Mouse (Mus musculus): ENCODE data around the gene Trcg1. TPM values are rescaled to one million over a fixed set of nuclear protein-coding genes. Genes with fewer than 3 reads are reported as not detected.

Trcg1 gene
- total and polyA plus RNA-seq, 2 experiments = not detected

GRCm38 (mm10) chr9:57267421-57267820, 31.1 kb downstream of the Trcg1 start:
- Histone ChIP-seq H3K79me2 (ENCODE audit: control insufficient read depth, insufficient read depth, low read length) (no peaks in the 10 kb centered on the region), H3K9ac (ENCODE audit: low read depth, low read length) (no peak overlapping the region), H3K36me3 (ENCODE audit: control insufficient read depth, insufficient read depth, low read length) (no peaks in the 10 kb centered on the region), H3K4me1 (ENCODE audit: control insufficient read depth, insufficient read depth, low read length) (peaks cover 11% of the 10 kb centered on the region), H3K4me3 (ENCODE audit: insufficient read depth, low read depth, low read length) (no peak overlapping the region), H3K27me3 (ENCODE audit: control insufficient read depth, insufficient read depth, low read length) (no peaks in the 10 kb centered on the region), H3K27ac (replicated peaks; ENCODE audit: insufficient read depth, low read depth, low read length) (no peak overlapping the region)
- peak; percentile 72 for DNase-seq (ENCODE audit: extremely low read depth, low read depth, low spot score)
- no peak for TF ChIP-seq POLR2A (IDR thresholded peaks at IDR 0.05; ENCODE audit: extremely low read depth, insufficient read depth, low read length)
- TF ChIP-seq CTCF (IDR thresholded peaks at IDR 0.05; ENCODE audit: low read depth, low read length) = no peak
- WGBS = 20% methylated on average over 5 of the region's 5 CpGs

GRCm38 (mm10) chr9:57268078-57268477, 31.7 kb downstream of the Trcg1 start:
- Histone ChIP-seq H3K27ac (replicated peaks; ENCODE audit: insufficient read depth, low read depth, low read length) (no peak overlapping the region), H3K4me1 (ENCODE audit: control insufficient read depth, insufficient read depth, low read length) (peaks cover 7% of the 10 kb centered on the region), H3K4me3 (ENCODE audit: insufficient read depth, low read depth, low read length) (no peak overlapping the region), H3K9ac (ENCODE audit: low read depth, low read length) (no peak overlapping the region), H3K79me2 (ENCODE audit: control insufficient read depth, insufficient read depth, low read length) (no peaks in the 10 kb centered on the region), H3K36me3 (ENCODE audit: control insufficient read depth, insufficient read depth, low read length) (no peaks in the 10 kb centered on the region), H3K27me3 (ENCODE audit: control insufficient read depth, insufficient read depth, low read length) (no peaks in the 10 kb centered on the region)
- 13% methylated on average over 10 of the region's 10 CpGs for WGBS
- TF ChIP-seq CTCF (IDR thresholded peaks at IDR 0.05; ENCODE audit: low read depth, low read length) = no peak
- TF ChIP-seq POLR2A (IDR thresholded peaks at IDR 0.05; ENCODE audit: extremely low read depth, insufficient read depth, low read length) = no peak
- peak; percentile 82 for DNase-seq (ENCODE audit: extremely low read depth, low read depth, low spot score)

- DNase-seq (ENCODE audit: extremely low read depth, low read depth, low spot score) = no peak
- H3K27me3 ChIP-seq (ENCODE audit: control insufficient read depth, insufficient read depth, low read length) = no peaks in the 10 kb centered on the region
- H3K4me1 ChIP-seq (ENCODE audit: control insufficient read depth, insufficient read depth, low read length) = peaks cover 7% of the 10 kb centered on the region
- no peaks in the 10 kb centered on the region for H3K36me3 ChIP-seq (ENCODE audit: control insufficient read depth, insufficient read depth, low read length)
- H3K79me2 ChIP-seq (ENCODE audit: control insufficient read depth, insufficient read depth, low read length) = no peaks in the 10 kb centered on the region
- WGBS = 56% methylated on average over 3 of the region's 3 CpGs
- H3K27ac ChIP-seq (replicated peaks; ENCODE audit: insufficient read depth, low read depth, low read length) = no peak overlapping the region
- no peak overlapping the region for H3K4me3 ChIP-seq (ENCODE audit: insufficient read depth, low read depth, low read length)
- no peak overlapping the region for H3K9ac ChIP-seq (ENCODE audit: low read depth, low read length)
- no peak for TF ChIP-seq CTCF (IDR thresholded peaks at IDR 0.05; ENCODE audit: low read depth, low read length)
- no peak for TF ChIP-seq POLR2A (IDR thresholded peaks at IDR 0.05; ENCODE audit: extremely low read depth, insufficient read depth, low read length)
Measured at GRCm38 (mm10) chr9:57268575-57268974, 32.2 kb downstream of the Trcg1 start.

GRCm38 (mm10) chr9:57269384-57269783, 33.0 kb downstream of the Trcg1 start:
- H3K36me3 ChIP-seq (ENCODE audit: control insufficient read depth, insufficient read depth, low read length) = no peaks in the 10 kb centered on the region
- H3K79me2 ChIP-seq (ENCODE audit: control insufficient read depth, insufficient read depth, low read length) = no peaks in the 10 kb centered on the region
- H3K9ac ChIP-seq (ENCODE audit: low read depth, low read length) = no peak overlapping the region
- no peak overlapping the region for H3K27ac ChIP-seq (replicated peaks; ENCODE audit: insufficient read depth, low read depth, low read length)
- peaks cover 9% of the 10 kb centered on the region for H3K4me1 ChIP-seq (ENCODE audit: control insufficient read depth, insufficient read depth, low read length)
- 92% methylated on average over 1 of the region's 1 CpGs for WGBS
- H3K27me3 ChIP-seq (ENCODE audit: control insufficient read depth, insufficient read depth, low read length) = no peaks in the 10 kb centered on the region
- TF ChIP-seq CTCF (IDR thresholded peaks at IDR 0.05; ENCODE audit: low read depth, low read length) = no peak
- TF ChIP-seq POLR2A (IDR thresholded peaks at IDR 0.05; ENCODE audit: extremely low read depth, insufficient read depth, low read length) = no peak
- no peak overlapping the region for H3K4me3 ChIP-seq (ENCODE audit: insufficient read depth, low read depth, low read length)
- DNase-seq (ENCODE audit: extremely low read depth, low read depth, low spot score) = no peak

- H3K27me3 ChIP-seq (ENCODE audit: control insufficient read depth, insufficient read depth, low read length) = no peaks in the 10 kb centered on the region
- no peaks in the 10 kb centered on the region for H3K79me2 ChIP-seq (ENCODE audit: control insufficient read depth, insufficient read depth, low read length)
- H3K27ac ChIP-seq (replicated peaks; ENCODE audit: insufficient read depth, low read depth, low read length) = no peak overlapping the region
- peaks cover 9% of the 10 kb centered on the region for H3K4me1 ChIP-seq (ENCODE audit: control insufficient read depth, insufficient read depth, low read length)
- H3K9ac ChIP-seq (ENCODE audit: low read depth, low read length) = no peak overlapping the region
- TF ChIP-seq CTCF (IDR thresholded peaks at IDR 0.05; ENCODE audit: low read depth, low read length) (no peak), POLR2A (IDR thresholded peaks at IDR 0.05; ENCODE audit: extremely low read depth, insufficient read depth, low read length) (no peak)
- WGBS = 78% methylated on average over 8 of the region's 8 CpGs
- no peaks in the 10 kb centered on the region for H3K36me3 ChIP-seq (ENCODE audit: control insufficient read depth, insufficient read depth, low read length)
- DNase-seq (ENCODE audit: extremely low read depth, low read depth, low spot score) = no peak
- no peak overlapping the region for H3K4me3 ChIP-seq (ENCODE audit: insufficient read depth, low read depth, low read length)
Measured at GRCm38 (mm10) chr9:57270399-57270798, 34.0 kb downstream of the Trcg1 start.

- Histone ChIP-seq H3K9ac (ENCODE audit: low read depth, low read length) (no peak overlapping the region), H3K27me3 (ENCODE audit: control insufficient read depth, insufficient read depth, low read length) (no peaks in the 10 kb centered on the region), H3K27ac (replicated peaks; ENCODE audit: insufficient read depth, low read depth, low read length) (no peak overlapping the region), H3K36me3 (ENCODE audit: control insufficient read depth, insufficient read depth, low read length) (no peaks in the 10 kb centered on the region), H3K79me2 (ENCODE audit: control insufficient read depth, insufficient read depth, low read length) (no peaks in the 10 kb centered on the region), H3K4me1 (ENCODE audit: control insufficient read depth, insufficient read depth, low read length) (peaks cover 9% of the 10 kb centered on the region), H3K4me3 (ENCODE audit: insufficient read depth, low read depth, low read length) (no peak overlapping the region)
- WGBS = 100% methylated on average over 1 of the region's 1 CpGs
- TF ChIP-seq CTCF (IDR thresholded peaks at IDR 0.05; ENCODE audit: low read depth, low read length) = no peak
- no peak for DNase-seq (ENCODE audit: extremely low read depth, low read depth, low spot score)
Measured at GRCm38 (mm10) chr9:57271081-57271480, 34.7 kb downstream of the Trcg1 start.
